Mouse (Mus musculus) spleen, postnatal 36 days (tissue): ENCODE data around the gene Thnsl2.

Experiments
- DNase-seq, 2 experiments: peaks; one replicate each; pipeline ENCODE4 v3.0.0; 2022; ENCODE audit warnings: low spot score in 2 of 2, mixed read lengths in 1 of 2

Thnsl2 gene

DNA sequence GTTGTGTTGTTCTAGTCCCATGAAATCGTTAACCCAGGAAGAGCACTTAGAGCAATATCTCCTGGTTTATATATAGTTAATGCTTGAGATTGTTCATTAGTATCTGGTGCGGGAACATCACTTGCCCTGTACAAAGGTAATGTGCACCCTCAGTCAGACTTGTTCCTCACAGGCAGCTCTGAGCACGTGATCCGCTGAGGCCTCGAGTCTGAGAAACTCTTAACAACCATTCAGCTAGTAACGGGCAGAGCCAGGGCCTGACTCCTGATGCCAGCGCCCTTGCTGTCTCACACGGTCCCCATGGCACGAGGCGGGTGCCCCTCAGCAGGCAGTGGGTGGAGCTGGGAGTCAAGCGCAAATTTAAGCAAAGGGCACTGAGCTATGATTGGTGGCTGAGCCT, 10.7 kb downstream of the Thnsl2 start:
- no peak for DNase-seq

DNA sequence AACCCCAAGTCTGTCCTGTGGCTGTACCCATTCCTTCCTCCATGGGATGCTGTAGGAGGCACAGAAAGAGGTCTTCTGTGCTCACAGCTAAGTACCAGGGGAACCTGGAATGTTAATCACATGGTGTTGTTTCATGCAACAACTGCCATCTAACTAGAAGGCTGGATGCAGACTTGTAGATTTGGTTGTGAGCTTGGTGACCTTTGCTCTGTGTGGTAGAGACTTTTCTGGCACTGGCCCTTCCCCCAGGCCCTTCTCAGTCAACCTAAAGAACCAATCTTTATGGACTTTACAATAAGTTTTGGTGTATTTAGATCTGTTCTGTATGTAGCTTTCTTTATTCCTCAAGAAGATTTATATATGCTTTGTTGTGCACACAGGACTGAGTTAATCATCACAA, 13.2 kb downstream of the Thnsl2 start:
- no peak for DNase-seq

DNA sequence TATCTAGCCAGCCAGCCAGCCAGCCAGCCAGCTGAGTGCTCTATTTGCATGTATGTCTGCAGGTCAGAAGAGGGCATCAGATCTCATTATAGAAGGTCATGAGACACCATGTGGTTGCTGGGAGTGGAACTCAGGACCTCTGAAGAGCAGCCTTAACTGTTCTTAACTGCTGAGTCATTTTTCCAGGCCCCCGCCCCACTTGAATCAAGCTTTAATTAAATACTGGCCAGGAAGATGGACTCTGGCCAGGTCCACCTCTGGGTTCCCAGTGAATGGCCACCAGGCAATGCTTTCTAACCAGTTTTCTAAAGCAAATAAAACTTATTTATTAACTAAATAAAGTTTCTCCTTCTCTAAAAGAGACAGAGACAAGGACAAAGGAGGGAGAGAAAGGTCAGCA, 14.0 kb downstream of the Thnsl2 start:
- DNase-seq = no peak

DNA sequence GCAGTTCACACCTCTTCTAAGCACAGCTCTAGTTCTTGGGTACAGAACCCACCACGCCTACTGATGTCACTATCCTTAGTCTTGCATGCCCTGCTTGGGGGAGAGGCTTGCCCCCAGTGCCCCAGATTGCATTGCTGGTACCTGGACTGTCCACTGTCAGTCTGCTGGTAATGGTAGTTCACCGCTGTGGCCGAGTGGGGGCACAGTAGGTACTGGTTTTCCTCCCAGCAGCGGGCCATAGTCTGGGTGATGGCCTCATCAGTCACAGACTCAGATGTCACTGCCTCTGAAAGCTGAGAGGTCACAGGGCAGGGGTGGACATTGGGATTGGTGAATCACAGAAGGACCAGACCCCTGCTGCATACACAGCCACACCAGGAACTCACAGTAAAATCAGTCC, 15.2 kb downstream of the Thnsl2 start:
- DNase-seq = no peak

DNA sequence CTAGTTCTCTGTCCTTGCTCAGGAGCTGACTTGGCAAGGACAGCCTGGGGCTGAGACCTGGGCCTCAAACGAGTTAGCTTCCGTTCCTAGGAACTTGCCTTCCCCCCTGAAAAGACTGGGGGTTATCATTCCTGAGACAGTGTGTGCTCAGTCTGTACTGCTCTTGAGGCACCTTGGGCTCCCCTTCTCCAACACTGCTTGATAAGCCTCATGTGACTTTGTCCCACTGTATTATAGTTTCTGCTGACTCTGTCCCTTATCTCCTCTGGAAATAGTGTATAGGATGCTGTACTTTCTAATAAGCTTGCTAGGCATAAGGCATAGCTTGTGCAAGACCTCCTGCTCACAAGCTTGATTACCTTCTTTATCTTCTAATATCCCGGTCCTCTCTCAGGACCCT, 17.9 kb downstream of the Thnsl2 start:
- DNase-seq = no peak

DNA sequence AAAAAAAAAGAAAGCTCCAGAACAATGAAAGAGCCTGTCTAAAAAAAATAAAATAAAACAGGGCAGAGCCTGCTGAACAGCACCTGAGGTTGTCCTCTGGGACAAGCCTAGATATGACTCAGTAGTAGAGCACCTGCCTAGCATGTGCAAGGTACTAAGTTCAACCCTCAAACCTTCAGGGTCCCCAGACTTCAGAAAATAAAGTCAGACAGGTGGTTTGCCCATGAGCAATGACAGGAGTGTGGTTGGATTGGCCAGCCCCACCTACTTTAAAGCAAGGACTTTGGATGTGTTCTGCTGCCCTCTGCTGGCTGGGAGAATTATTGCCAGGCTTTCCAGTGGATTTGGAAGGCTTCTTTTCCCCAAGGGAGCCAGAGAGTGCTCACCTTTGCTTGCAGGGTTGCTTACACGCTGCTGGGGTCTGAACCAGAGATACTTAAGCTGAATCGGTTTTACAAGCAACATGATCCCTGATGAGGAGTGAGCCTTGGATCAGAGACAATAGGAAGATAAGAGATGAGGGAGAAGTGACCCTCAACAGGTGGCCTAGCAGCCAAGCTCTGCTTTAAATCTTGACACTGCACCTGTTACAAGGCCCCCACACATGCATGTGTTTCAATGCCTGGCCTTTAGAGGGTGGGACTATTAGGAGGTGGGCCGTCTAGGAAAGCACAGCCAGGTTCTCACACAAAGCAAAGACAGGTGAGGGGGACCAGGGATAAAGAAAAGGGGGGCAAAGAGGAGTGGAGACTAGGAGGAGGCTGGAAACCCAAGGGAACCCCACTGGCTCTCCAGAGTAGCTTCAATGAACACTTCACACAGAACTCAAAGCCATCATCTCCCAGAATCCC, 19.0 kb downstream of the Thnsl2 start:
- peak; percentile 14 to 31 for DNase-seq

DNA sequence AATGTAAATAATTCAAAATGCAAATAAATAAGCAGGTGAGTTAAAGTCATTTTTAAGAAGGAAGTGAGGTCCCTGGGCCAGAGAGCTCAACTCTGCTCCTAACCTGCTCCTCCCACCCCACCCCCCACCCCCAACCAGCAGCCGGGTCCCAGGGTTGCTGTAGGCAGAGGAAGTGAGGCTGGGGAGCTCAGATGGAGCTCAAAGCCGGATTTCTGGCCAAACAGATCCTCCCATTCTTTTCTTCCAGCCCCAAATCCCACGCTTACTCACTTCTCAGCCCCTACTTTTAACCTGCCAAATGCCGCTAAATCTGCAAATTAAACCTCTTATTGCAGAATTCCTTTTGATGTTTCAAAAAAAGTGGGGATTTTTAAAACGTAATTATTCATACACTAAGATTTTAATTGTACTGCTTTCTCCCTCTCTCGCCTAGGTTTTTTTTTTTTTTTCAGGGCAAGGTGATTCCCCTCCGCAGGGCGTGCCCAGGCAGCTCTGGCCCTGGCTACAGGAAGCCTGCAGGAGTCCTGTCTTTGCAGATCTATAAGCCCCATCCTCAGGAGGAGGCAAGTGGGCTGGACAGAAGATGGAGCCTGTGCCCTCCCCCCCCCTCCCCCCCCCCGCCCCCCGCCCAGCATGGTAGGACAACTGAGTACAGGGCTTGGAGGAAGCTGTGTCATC, 24.5 kb downstream of the Thnsl2 start:
- no peak for DNase-seq

DNA sequence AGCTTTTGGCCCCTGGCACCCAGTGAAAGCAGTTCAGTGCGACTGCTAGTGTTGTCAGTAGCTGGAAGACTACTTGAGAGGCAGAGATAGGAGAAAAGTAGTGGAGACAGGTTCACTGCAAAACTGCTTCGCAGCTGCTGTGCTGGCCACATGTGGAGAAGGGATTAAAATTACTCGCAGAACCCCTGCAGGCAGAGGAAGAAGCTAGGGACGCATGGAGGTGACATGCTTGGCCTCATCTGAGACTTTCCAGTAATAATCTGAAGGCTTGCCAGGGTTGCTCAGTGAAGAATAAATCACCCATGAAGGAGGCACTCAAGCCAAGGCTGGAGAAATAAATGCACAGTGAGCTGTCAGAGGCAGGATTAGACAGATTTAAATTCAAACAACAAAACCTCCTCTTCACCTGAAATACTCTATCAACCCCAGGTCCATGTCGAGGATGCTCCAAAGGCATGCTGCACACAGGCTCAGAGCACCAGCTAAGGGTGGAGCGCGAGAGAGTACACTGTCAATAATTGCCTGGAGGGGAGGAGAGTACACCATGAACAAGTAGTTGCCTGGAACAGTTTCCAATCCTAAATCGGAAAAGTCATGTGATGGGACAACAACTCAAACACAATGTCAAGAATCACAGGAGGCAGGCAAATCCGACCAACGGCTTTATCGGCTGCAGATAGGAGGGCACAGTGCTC, 32.7 kb downstream of the Thnsl2 start:
- DNase-seq = no peak

DNA sequence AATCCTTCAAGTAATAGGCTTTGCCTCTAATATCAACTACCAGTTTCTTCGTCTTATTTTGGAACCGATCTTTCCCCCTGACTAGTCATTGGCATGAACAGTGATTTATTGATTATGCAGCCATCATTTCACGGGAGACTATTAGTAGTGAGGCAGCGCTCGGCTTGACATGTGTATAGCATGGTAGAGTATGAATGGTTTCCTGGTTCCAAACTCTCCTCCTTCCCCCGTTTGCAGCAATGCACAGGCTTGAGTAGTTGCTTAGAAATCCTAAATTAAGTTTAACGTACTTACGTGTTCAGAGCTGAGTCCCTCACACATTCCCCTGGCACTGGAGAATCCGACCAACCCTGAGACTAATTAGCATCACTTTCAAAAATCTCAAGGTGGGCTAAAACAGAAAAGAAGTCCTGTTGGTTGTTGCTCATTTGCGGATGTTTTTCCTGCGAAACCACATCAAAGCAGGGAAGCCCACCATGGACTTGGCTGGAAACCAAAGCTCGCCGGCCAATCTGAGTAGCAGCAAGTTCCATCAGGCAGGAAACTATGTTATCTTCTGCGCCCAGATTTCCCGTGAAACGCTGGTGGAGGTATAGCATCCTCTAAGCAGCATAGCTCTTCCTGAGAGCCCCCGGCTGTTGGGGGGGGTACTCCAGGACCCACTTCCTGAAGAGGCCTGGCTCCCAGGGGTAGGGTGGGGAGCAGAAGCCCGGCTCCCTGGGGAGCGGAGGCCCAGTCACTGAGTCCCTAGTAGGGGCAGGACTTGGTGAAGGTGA, 37.9 kb downstream of the Thnsl2 start:
- no peak for DNase-seq

DNA sequence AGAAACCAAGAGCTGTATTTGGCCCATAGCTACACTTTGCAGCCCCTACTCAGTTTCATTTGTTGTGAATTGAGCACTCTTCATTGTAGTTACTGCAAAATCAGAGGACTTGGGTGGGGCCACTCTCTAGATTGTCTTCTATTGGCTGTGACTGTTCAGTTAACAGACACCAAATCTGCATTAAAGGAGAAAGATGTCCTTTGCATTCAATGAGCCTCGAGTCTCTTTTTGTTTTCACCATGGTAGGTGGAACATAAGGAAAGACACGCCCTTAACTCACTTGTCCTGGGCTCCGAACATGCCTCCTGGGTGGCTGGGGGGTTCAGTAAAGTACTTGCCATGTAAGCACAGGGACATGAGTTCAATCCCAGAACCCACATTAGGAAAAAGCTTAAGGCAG, 48.1 kb downstream of the Thnsl2 start:
- no peak for DNase-seq

DNA sequence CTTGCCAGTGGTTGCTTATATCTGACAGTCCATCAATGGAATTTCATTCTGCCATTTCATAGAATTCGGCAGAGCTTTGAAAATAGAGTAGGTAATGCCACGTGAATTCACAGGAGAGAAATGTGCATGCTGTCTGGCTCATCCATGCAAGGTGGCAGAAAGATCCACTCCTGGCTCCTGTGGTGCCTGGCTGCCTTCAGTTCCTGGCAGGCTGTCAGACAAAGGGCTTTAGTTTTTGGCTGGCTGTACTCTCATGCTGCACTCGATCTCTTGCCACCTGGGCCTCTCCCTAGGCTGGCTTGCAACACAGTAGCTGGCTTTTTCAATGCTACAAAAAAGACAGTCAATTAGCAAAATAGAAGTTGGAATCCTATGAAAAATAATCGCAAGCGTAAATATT, 49.5 kb downstream of the Thnsl2 start:
- no peak for DNase-seq

DNA sequence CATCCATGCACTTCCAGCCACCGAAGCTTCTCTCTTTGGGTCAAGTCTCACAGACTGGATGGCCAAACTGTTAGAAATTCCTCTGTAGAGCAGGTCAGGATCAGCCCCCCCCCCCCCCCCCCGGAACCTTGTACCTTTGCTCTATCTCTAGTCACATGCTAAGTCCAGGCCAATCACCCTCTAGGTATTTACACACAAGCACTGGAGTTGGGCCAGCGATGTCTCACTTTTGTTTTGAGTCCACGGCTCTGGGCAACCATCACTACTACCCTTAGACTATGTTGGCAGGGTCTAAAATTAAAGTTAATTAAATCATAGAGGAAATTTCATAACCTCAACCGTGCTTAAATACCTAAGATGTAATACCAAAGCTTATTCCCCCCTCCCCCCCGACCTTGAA, 50.6 kb downstream of the Thnsl2 start:
- DNase-seq = no peak

DNA sequence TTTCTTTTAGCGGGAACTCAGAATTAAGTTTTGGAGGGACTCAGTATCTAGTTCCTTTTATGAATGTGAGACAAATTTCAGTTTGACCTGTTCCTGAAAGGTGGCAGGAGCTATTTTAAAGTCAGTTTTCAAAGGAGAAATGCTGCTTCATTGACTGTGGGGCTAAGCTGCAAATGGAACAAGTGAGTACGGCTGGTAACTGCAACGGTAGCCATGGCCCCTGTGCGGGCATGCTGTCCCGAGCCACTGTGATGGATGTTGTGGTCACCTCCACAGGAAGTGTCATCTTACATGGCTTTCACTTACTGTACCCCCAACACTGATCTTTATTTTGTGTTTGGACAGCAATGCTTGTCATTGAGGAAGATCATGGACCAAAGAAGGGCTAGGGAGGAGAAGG, 53.8 kb downstream of the Thnsl2 start:
- no peak for DNase-seq

DNA sequence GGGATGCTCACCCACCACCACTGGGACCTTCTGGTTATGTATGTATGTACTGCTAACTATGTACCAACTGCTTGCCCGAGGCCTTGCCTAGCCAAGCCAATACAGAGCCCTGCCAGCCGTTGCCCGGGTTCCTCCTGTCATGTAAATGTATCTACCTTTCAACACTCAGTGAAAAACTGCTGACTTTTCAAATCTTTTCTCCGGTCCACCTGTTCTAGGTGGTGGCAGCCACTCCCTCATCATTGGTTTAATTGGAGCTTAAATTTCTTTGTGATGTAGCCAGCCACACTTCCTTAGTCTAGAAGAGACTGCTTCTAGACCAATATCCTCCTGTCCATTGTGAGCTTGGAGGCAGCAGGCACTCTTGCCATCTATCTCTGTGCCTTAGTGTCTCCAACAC, 54.5 kb downstream of the Thnsl2 start:
- no peak for DNase-seq

DNA sequence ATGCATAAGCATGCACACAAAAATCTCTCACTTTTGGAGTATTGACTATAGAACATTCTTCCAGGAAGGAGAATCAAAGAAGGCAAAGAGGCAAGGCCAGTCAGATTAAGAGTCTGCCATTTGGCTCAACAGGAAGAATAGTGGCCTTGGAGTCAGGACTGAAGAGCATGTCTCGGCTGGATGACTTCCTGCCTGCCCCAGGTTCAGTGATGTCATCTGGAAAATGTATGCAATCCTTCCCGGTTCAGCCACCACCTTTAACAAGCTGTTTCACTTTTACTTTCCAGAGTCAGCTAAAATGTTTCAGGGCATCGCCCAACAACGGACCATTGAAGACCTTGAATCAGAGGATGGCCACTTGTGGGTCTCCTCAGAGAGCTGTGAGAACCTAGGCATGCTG, 55.2 kb downstream of the Thnsl2 start:
- no peak for DNase-seq

DNA sequence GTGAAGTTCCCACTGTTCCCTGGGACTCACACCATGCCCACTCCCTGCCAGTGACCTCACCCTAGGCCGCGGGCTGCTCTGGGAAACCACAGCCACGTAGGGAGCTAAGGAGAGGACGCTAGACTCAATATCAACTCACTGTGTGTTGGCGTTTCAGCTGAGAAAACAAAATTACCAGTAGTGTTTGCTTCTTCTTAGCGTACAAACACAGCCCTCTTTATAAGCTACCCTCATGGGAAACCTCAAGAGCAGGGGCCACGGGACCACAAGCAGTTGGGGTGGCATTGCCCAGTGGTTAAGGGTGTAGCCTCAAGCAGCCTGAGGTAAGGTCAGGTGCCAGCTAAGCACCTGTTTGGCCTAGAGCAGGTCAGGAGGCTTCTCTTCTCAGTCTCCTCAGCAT, 60.8 kb downstream of the Thnsl2 start:
- no peak for DNase-seq

DNA sequence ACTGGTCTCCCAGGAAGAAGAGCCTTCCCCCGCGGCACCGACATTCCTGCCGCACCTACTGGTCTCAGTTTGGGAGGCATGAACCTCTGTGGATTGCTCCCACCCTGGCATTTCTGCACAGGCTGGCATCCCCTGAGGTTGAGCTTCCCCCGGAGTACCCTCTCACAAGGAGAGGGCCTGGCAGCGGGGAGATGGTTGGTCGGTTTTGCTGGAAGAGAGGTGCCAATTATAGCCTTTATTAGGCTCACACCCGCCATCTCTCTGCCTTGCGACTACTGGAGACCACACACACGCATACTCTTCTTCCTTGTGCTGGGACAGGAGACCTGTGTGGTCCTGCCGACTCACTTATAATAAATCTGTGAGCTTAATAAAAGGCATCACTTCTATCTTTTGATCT, 62.2 kb downstream of the Thnsl2 start:
- no peak for DNase-seq

DNA sequence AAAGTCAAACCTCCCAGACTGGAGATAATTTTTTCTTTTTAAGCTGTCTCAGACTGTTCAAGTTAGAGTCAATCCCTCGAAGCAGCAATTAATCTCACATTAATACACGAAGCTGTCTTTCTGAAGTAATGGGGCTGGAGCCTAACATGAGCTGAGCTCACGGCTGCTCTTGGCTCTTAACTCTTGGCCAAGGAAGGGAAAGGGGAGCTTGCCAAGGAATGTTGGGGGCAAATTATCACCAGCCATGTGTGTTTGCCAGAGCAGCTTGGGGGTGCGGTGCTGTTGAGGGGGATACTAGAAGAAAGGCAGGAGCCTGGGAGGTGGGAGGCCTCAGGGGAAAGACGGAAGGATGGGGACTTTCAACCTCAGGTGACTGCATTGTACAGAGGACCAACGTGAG, 63.0 kb downstream of the Thnsl2 start:
- no peak for DNase-seq
